Mouse (Mus musculus): Measurements from ENCODE around the gene Hoxb8.

DNA sequence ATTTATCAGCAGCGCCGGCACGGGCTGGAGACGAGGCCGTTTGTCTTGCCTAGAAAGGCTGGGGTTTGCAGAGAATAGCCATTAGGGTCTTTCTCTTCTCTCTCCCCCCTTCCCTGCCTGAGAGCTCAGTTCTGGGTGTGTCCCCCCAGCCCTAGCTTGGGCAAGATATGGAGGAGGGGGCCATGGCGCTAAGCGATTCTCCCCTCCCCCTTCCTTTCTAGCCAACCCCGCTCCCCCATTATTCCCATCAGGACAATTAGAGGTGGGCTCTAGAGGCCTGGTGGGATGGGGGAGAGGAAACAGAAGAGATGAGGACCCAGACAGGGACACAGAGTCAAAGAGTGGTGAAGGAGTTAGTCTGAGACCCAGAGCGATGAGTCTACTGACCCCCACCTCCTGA is 5.7 kb downstream of the Hoxb8 start:
- TF ChIP-seq GATA1 (IDR thresholded peaks at IDR 0.05; ENCODE audit: borderline replicate concordance, low read length) (no peak), FLI1 (IDR thresholded peaks at IDR 0.05; ENCODE audit: low read length) (no peak)
